Mouse (Mus musculus) MEL (cell line): ENCODE measurements around the gene Slc7a11.

Source experiments
- BHLHE40 ChIP-seq: IDR thresholded peaks from 2 replicates; pipeline ENCODE4 v1.6.1; 2012; ENCODE audit warnings: low read depth, mild to moderate bottlenecking, inconsistent platforms, low read length, improper control_type of control experiment, borderline replicate concordance
- CTCF ChIP-seq, 3 experiments: IDR thresholded peaks in 2 of 3; conservative IDR thresholded peaks in 1 of 3; 2 replicates each; pipeline ENCODE4 v1.5.1; 2011 to 2012; ENCODE audit warnings: low read length in 3 of 3, low read depth in 2 of 3, mild to moderate bottlenecking in 2 of 3, improper control_type of control experiment in 1 of 3, inconsistent platforms in 1 of 3, mixed read lengths in 1 of 3, moderate library complexity in 1 of 3; ENCODE audit not compliant: control insufficient read depth in 1 of 3, insufficient read depth in 1 of 3, poor library complexity in 1 of 3, severe bottlenecking in 1 of 3
- E2F4 ChIP-seq: IDR thresholded peaks from 2 replicates; pipeline ENCODE4 v1.6.1; 2011; ENCODE audit warnings: low read depth, low read length, improper control_type of control experiment, borderline replicate concordance
- EP300 ChIP-seq, 2 experiments: IDR thresholded peaks; 2 replicates each; pipeline ENCODE4 v1.6.1; 2011; ENCODE audit warnings: improper control_type of control experiment in 2 of 2, low read length in 2 of 2, low read depth in 1 of 2, mild to moderate bottlenecking in 1 of 2
- GATA1 ChIP-seq: IDR thresholded peaks from 2 replicates; pipeline ENCODE4 v1.6.1; 2011; ENCODE audit warnings: low read depth, low read length, improper control_type of control experiment
- NELFE ChIP-seq: IDR thresholded peaks from 2 replicates; pipeline ENCODE4 v1.6.1; 2011; ENCODE audit warnings: low read depth, low read length, improper control_type of control experiment
- POLR2A ChIP-seq, 2 experiments: IDR thresholded peaks; 2 replicates each; pipeline ENCODE4 v1.6.1; 2011 to 2012; ENCODE audit warnings: low read length in 2 of 2, mild to moderate bottlenecking in 2 of 2, control low read depth in 1 of 2, improper control_type of control experiment in 1 of 2, low read depth in 1 of 2, moderate library complexity in 1 of 2; ENCODE audit not compliant: control insufficient read depth in 1 of 2, insufficient read depth in 1 of 2, poor library complexity in 1 of 2
- POLR2AphosphoS2 ChIP-seq: IDR thresholded peaks from 2 replicates; pipeline ENCODE4 v1.6.1; 2011; ENCODE audit warnings: low read length, improper control_type of control experiment
- POLR2AphosphoS5 ChIP-seq: IDR thresholded peaks from 2 replicates; pipeline ENCODE4 v1.6.1; 2012; ENCODE audit warnings: low read depth, borderline replicate concordance, mild to moderate bottlenecking, inconsistent platforms, low read length, moderate library complexity, mixed read lengths
- TAL1 ChIP-seq: IDR thresholded peaks from 2 replicates; pipeline ENCODE4 v1.6.1; 2012; ENCODE audit warnings: mild to moderate bottlenecking, inconsistent platforms, low read length, moderate library complexity, mixed read lengths
- ZC3H11A ChIP-seq: IDR thresholded peaks from 2 replicates; pipeline ENCODE4 v1.6.1; 2012; ENCODE audit warnings: low read depth, mild to moderate bottlenecking, inconsistent platforms, low read length, improper control_type of control experiment
- ZNF384 ChIP-seq: IDR thresholded peaks from 2 replicates; pipeline ENCODE4 v1.6.1; 2012; ENCODE audit warnings: low read depth, mild to moderate bottlenecking, inconsistent platforms, low read length, improper control_type of control experiment

GRCm38 (mm10) chr3:50313816-50314215, 129.6 kb downstream of the Slc7a11 start:
- TF ChIP-seq ZNF384 (no peak), TAL1 (no peak), BHLHE40 (no peak), POLR2A (IDR thresholded peaks at IDR 0.05; ENCODE audit: control insufficient read depth in 1 of 2, insufficient read depth in 1 of 2, low read depth in 1 of 2, low read length in 2 of 2, poor library complexity in 1 of 2) (no peak), CTCF (IDR thresholded peaks at IDR 0.05 in 2 of 3, conservative IDR thresholded peaks at IDR 0.05 in 1 of 3; ENCODE audit: control insufficient read depth in 1 of 3, insufficient read depth in 1 of 3, low read depth in 2 of 3, low read length in 3 of 3, poor library complexity in 1 of 3, severe bottlenecking in 1 of 3) (no peak), ZC3H11A (no peak), NELFE (no peak), POLR2AphosphoS2 (no peak), EP300 (IDR thresholded peaks at IDR 0.05; ENCODE audit: low read depth in 1 of 2, low read length in 2 of 2) (no peak), GATA1 (no peak), E2F4 (no peak), POLR2AphosphoS5 (no peak)
